Mouse (Mus musculus): ENCODE data around the gene Wnt5a. TPM values are rescaled to one million over a fixed set of nuclear protein-coding genes. Genes with fewer than 3 reads are reported as not detected.

Wnt5a gene
- polyA plus RNA-seq, 1 experiment from 2014 or later: 0.14 TPM

GRCm38 (mm10) chr14:28512805-28513590 is 8.4 kb downstream of the Wnt5a start:
- WGBS (ENCODE audit: insufficient replicate concordance): 72% methylated on average over 5 of the region's 5 CpGs
- Histone ChIP-seq H3K27ac (ENCODE audit: low read depth) (no peak overlapping the region), H3K36me3 (replicated peaks; ENCODE audit: insufficient read depth, low read length) (no peaks in the 10 kb centered on the region), H3K9ac (replicated peaks) (no peak overlapping the region), H3K9me3 (ENCODE audit: low read length) (no peaks in the 10 kb centered on the region), H3K27me3 (ENCODE audit: insufficient read depth, low read length) (peaks cover 60% of the 10 kb centered on the region), H3K4me3 (ENCODE audit: low read depth, low read length) (no peak overlapping the region), H3K4me1 (ENCODE audit: insufficient read depth) (no peaks in the 10 kb centered on the region), H3K4me2 (ENCODE audit: low read depth, low read length) (no peak overlapping the region)
- TF ChIP-seq CTCF (IDR thresholded peaks at IDR 0.05; ENCODE audit: low read depth): no peak
- no peak for TF ChIP-seq EP300 (IDR thresholded peaks at IDR 0.05; ENCODE audit: low read depth)
- ATAC-seq: no peak
- no peak for DNase-seq

GRCm38 (mm10) chr14:28514171-28514570 is 9.6 kb downstream of the Wnt5a start:
- Histone ChIP-seq H3K9me3 (ENCODE audit: low read length) (no peaks in the 10 kb centered on the region), H3K4me3 (ENCODE audit: low read depth, low read length) (no peak overlapping the region), H3K27me3 (ENCODE audit: insufficient read depth, low read length) (peaks cover 48% of the 10 kb centered on the region), H3K4me1 (ENCODE audit: insufficient read depth) (no peaks in the 10 kb centered on the region), H3K27ac (ENCODE audit: low read depth) (no peak overlapping the region), H3K4me2 (ENCODE audit: low read depth, low read length) (no peak overlapping the region), H3K9ac (replicated peaks) (no peak overlapping the region), H3K36me3 (replicated peaks; ENCODE audit: insufficient read depth, low read length) (no peaks in the 10 kb centered on the region)
- TF ChIP-seq EP300 (IDR thresholded peaks at IDR 0.05; ENCODE audit: low read depth) (no peak), CTCF (IDR thresholded peaks at IDR 0.05; ENCODE audit: low read depth) (no peak)
- WGBS (ENCODE audit: insufficient replicate concordance): 38% methylated on average over 2 of the region's 2 CpGs
- DNase-seq (no peak), ATAC-seq (no peak)

DNA sequence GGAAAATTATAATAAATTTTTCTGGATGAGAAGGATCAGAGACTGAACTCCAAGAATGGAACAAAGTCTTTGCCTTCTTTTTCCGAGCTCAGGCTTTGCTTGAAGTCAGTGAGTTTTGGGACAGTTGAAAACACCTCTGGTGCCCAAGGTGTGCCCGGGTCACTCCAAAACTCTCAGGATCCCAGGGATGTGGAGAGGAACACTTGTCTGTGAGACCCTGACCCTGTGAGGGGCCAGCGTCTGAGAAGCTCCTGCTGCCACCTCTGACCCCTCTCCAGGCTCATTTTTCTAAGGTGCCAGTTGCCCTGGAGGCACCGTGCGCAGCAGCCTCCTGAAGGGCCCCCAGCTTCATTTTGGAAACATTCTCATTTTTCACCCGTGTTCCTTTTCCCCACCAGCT is 10.8 kb downstream of the Wnt5a start:
- no peak for TF ChIP-seq EP300 (IDR thresholded peaks at IDR 0.05; ENCODE audit: low read depth)
- TF ChIP-seq CTCF (IDR thresholded peaks at IDR 0.05; ENCODE audit: low read depth): no peak
- Histone ChIP-seq H3K4me2 (ENCODE audit: low read depth, low read length) (no peak overlapping the region), H3K27me3 (ENCODE audit: insufficient read depth, low read length) (peaks cover 37% of the 10 kb centered on the region), H3K27ac (ENCODE audit: low read depth) (no peak overlapping the region), H3K36me3 (replicated peaks; ENCODE audit: insufficient read depth, low read length) (no peaks in the 10 kb centered on the region), H3K4me1 (ENCODE audit: insufficient read depth) (no peaks in the 10 kb centered on the region), H3K4me3 (ENCODE audit: low read depth, low read length) (no peak overlapping the region), H3K9me3 (ENCODE audit: low read length) (no peaks in the 10 kb centered on the region), H3K9ac (replicated peaks) (no peak overlapping the region)
- DNase-seq (no peak), ATAC-seq (no peak)
- 57% methylated on average over 6 of the region's 6 CpGs for WGBS (ENCODE audit: insufficient replicate concordance)

DNA sequence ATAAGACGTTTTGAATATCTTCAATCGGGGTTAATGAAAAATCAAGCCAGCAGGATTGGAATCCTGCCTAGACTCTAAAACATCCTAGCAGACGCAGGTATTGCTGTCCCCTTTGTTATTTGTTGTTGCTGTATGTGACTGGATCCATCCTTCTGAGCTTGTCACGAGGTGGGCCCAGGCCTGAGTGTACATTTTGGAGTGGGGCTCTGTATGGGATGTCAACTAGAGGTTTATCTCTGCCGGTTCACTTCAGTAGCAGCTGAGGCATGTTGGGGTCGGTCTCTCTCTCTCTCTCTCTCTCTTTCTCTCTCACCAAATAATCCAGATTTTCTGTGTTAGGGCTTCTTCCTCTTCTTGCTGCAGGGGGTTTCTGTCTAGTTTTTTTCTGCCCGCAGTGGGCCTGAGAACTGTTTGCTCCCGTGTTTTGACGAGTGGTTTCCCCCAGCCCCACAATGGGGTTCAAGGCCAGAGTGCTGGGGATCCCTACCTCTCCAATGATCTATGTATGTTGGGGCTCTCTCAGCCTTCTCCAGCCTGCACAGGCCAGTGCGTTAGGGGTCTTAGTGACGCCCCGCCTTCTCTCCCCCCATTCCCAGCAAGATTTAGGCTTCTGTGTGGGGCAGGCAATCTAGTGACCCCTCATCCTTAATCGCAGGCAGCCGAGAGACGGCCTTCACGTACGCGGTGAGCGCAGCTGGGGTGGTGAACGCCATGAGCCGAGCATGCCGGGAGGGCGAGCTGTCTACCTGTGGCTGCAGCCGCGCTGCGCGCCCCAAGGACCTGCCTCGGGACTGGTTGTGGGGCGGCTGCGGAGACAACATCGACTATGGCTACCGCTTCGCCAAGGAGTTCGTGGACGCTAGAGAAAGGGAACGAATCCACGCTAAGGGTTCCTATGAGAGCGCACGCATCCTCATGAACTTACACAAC is 13.3 kb downstream of the Wnt5a start:
- 0 out of 2 replicates have a peak, but pooled peaks cover 14% of the 10 kb centered on the region for H3K27me3 ChIP-seq (ENCODE audit: insufficient read depth, low read length)
- TF ChIP-seq CTCF (IDR thresholded peaks at IDR 0.05; ENCODE audit: low read depth): no peak
- no peak overlapping the region for H3K27ac ChIP-seq (ENCODE audit: low read depth)
- H3K36me3 ChIP-seq (replicated peaks; ENCODE audit: insufficient read depth, low read length): no peaks in the 10 kb centered on the region
- DNase-seq: no peak
- no peaks in the 10 kb centered on the region for H3K4me1 ChIP-seq (ENCODE audit: insufficient read depth)
- H3K9me3 ChIP-seq (ENCODE audit: low read length): no peaks in the 10 kb centered on the region
- no peak overlapping the region for H3K4me3 ChIP-seq (ENCODE audit: low read depth, low read length)
- H3K9ac ChIP-seq (replicated peaks): no peak overlapping the region
- 72% methylated on average over 39 of the region's 39 CpGs for WGBS (ENCODE audit: insufficient replicate concordance)
- ATAC-seq: no peak
- H3K4me2 ChIP-seq (ENCODE audit: low read depth, low read length): no peak overlapping the region

- no peak overlapping the region for H3K4me3 ChIP-seq (ENCODE audit: low read depth, low read length)
- 52% methylated on average over 1 of the region's 1 CpGs for WGBS (ENCODE audit: insufficient replicate concordance)
- no peak overlapping the region for H3K9ac ChIP-seq (replicated peaks)
- TF ChIP-seq EP300 (IDR thresholded peaks at IDR 0.05; ENCODE audit: low read depth) (no peak), CTCF (IDR thresholded peaks at IDR 0.05; ENCODE audit: low read depth) (no peak)
- H3K27me3 ChIP-seq (ENCODE audit: insufficient read depth, low read length): no peaks in the 10 kb centered on the region
- DNase-seq (no peak), ATAC-seq (no peak)
- H3K9me3 ChIP-seq (ENCODE audit: low read length): no peaks in the 10 kb centered on the region
- no peak overlapping the region for H3K27ac ChIP-seq (ENCODE audit: low read depth)
- H3K4me2 ChIP-seq (ENCODE audit: low read depth, low read length): no peak overlapping the region
- no peaks in the 10 kb centered on the region for H3K4me1 ChIP-seq (ENCODE audit: insufficient read depth)
- H3K36me3 ChIP-seq (replicated peaks; ENCODE audit: insufficient read depth, low read length): no peaks in the 10 kb centered on the region
These were observed 16.6 kb downstream of the Wnt5a start for GRCm38 (mm10) chr14:28521106-28521505.

DNA sequence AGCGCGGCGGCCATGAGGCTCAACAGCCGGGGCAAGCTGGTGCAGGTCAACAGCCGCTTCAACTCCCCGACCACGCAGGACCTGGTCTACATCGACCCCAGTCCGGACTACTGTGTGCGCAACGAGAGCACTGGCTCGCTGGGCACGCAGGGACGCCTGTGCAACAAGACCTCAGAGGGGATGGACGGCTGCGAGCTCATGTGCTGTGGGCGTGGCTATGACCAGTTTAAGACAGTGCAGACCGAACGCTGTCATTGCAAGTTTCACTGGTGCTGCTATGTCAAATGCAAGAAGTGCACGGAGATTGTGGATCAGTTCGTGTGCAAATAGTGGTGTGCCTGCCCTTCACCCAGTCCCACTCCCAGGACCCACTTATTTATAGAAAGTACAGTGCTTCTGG is 18.1 kb downstream of the Wnt5a start:
- H3K27ac ChIP-seq (ENCODE audit: low read depth): no peak overlapping the region
- no peak overlapping the region for H3K4me2 ChIP-seq (ENCODE audit: low read depth, low read length)
- no peaks in the 10 kb centered on the region for H3K4me1 ChIP-seq (ENCODE audit: insufficient read depth)
- H3K27me3 ChIP-seq (ENCODE audit: insufficient read depth, low read length): no peaks in the 10 kb centered on the region
- ATAC-seq (no peak), DNase-seq (no peak)
- H3K9ac ChIP-seq (replicated peaks): no peak overlapping the region
- H3K36me3 ChIP-seq (replicated peaks; ENCODE audit: insufficient read depth, low read length): no peaks in the 10 kb centered on the region
- TF ChIP-seq EP300 (IDR thresholded peaks at IDR 0.05; ENCODE audit: low read depth) (no peak), CTCF (IDR thresholded peaks at IDR 0.05; ENCODE audit: low read depth) (no peak)
- 75% methylated on average over 21 of the region's 21 CpGs for WGBS (ENCODE audit: insufficient replicate concordance)
- H3K9me3 ChIP-seq (ENCODE audit: low read length): no peaks in the 10 kb centered on the region
- H3K4me3 ChIP-seq (ENCODE audit: low read depth, low read length): no peak overlapping the region
